Mouse (Mus musculus) neural tube, embryonic 15.5 days (tissue): ENCODE measurements around the gene Kif1c. TPM values are rescaled to one million over a fixed set of nuclear protein-coding genes. Genes with fewer than 3 reads are reported as not detected.

Experiments used
- ATAC-seq: fragments of 200-750 bp; cut with Nextera tagmentation; 2 replicates; pipeline ENCODE4 v1.8.0; 2017; ENCODE audit warnings: mild to moderate bottlenecking, moderate TSS enrichment, moderate library complexity; ENCODE audit not compliant: low FRiP score
- H3K27ac ChIP-seq: fragments of 300-500 bp; sonication (generic); replicated peaks from 2 replicates; pipeline ENCODE4 v1.5.1; 2015; ENCODE audit warnings: mild to moderate bottlenecking, inconsistent platforms
- H3K27me3 ChIP-seq: fragments of 300-500 bp; sonication (generic); replicated peaks from 2 replicates; pipeline ENCODE4 v1.6.1; 2015; ENCODE audit warnings: inconsistent platforms
- H3K36me3 ChIP-seq: fragments of 300-500 bp; sonication (generic); 2 replicates; pipeline ENCODE4 v1.6.1; 2015; ENCODE audit warnings: inconsistent platforms
- H3K4me1 ChIP-seq: fragments of 300-500 bp; sonication (generic); 2 replicates; pipeline ENCODE4 v1.6.1; 2015; ENCODE audit warnings: inconsistent platforms
- H3K4me2 ChIP-seq: fragments of 300-500 bp; sonication (generic); 2 replicates; pipeline ENCODE4 v1.6.1; 2015; ENCODE audit warnings: inconsistent platforms, mild to moderate bottlenecking, moderate library complexity
- H3K4me3 ChIP-seq: fragments of 300-500 bp; sonication (generic); replicated peaks from 2 replicates; pipeline ENCODE4 v1.5.1; 2015; ENCODE audit warnings: mild to moderate bottlenecking, inconsistent platforms
- H3K9ac ChIP-seq: fragments of 300-500 bp; sonication (generic); replicated peaks from 2 replicates; pipeline ENCODE4 v1.6.1; 2015; ENCODE audit warnings: mild to moderate bottlenecking, inconsistent platforms
- H3K9me3 ChIP-seq: fragments of 300-500 bp; sonication (generic); replicated peaks from 2 replicates; pipeline ENCODE4 v1.6.1; 2016; ENCODE audit warnings: inconsistent platforms
- WGBS: fragments of 180-500 bp; shearing (Covaris S2); methylation state at CpG from one replicate; pipeline ENCODE4 v1.1.7; 2015; ENCODE audit warnings: mixed read lengths; 5-methylcytosine and 5-hydroxymethylcytosine counted together
- polyA plus RNA-seq: library from polyadenylated mRNA; unstranded; fragments of >200 nt; fragmentation: Nextera tagmentation; extraction: Ambion mirVana; gene quantifications from 2 replicates; pipeline ENCODE4 v1.2.1, GENCODE M21; 2015

The Kif1c gene
- polyA plus RNA-seq, 1 experiment from 2014 or later = 1.6 TPM

DNA sequence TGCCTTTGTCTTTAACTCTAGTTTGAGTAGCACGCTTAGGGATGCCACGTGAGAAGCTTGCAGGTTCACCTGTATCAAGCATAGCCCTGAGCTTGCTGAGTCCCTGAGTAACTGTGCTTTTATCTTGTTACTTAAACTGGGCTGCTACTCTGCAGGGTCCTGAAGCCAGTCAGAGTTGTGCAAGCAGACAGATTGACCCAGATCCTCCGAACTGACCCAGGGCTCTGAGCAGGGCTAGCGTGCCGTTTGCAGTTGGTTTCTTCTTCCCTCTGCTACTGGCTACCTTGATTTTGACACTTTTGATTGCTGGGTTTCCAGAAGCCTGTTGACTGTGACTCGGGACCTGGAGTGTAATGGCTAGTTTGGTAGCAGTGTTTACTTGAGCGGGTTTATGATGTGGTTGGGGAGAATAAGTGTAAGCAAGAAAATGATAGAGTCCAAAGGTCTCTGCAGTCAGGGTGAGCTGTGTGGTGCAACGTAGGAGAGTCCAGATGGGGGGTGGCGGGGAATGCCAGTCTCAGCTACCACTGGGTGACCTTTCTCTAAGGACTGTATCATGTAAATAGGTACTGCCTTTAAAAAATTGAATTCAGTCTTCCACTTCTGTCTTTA lies 30.2 kb downstream of the Kif1c start:
- 80% methylated on average over 9 of the region's 9 CpGs for WGBS
- ATAC-seq = no peak
- H3K9ac ChIP-seq = no peak overlapping the region
- peaks cover 37% of the 10 kb centered on the region for H3K36me3 ChIP-seq
- peak overlapping the region; percentile 61 for H3K27ac ChIP-seq
- no peaks in the 10 kb centered on the region for H3K9me3 ChIP-seq
- no peak overlapping the region for H3K4me2 ChIP-seq
- no peaks in the 10 kb centered on the region; the same call in 1 of the 2 replicates for H3K4me1 ChIP-seq
- H3K4me3 ChIP-seq = no peak overlapping the region
- H3K27me3 ChIP-seq = no peaks in the 10 kb centered on the region

DNA sequence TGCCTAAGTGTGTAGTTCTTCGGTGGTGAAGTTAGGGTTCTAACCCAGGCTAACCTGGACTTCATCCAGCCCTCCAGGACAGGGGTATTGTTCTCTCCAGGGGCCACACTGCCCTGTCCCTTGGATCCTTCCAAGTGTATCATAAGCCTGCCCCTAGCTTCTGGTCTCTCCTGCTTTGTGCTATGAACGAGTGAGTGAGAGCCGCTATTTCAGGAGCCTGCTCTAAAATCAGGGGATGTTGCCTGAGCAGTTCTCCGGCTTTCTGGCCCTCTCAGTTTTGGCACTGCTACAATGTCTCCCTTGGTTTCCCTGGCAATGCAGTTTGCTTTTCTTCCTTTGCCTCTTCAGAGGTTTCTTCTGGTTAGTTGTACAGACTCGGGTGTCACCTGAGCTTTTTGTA lies 30.8 kb downstream of the Kif1c start:
- 58% methylated on average over 5 of the region's 5 CpGs for WGBS
- Histone ChIP-seq H3K4me2 (no peak overlapping the region), H3K36me3 (peaks cover 30% of the 10 kb centered on the region), H3K9ac (no peak overlapping the region), H3K4me1 (no peaks in the 10 kb centered on the region; the same call in 1 of the 2 replicates), H3K27me3 (no peaks in the 10 kb centered on the region), H3K9me3 (no peaks in the 10 kb centered on the region), H3K4me3 (no peak overlapping the region), H3K27ac (peak overlapping the region; percentile 61)
- no peak for ATAC-seq

DNA sequence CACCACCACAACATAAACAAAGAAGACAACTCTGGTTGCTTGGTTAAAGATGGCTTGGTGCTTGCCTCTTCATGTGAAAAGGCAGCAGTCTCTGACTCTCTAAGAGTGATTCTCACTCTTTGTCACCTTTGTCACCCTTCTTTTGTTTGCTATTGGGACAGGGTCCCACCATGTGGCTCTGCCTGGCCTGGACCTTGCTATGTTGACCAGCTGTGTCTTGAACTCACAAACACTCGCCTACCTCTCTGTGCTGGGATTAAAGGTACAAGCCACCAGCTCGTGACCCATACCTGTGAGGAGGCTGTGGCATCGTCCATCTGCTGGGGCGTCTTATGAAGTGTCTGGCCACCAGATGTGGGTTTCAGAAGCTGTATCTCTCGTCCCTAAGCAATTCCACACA lies 32.9 kb downstream of the Kif1c start:
- 79% methylated on average over 5 of the region's 5 CpGs for WGBS
- Histone ChIP-seq H3K4me1 (no peaks in the 10 kb centered on the region; the same call in 1 of the 2 replicates), H3K27ac (no peak overlapping the region), H3K4me2 (no peak overlapping the region), H3K9ac (no peak overlapping the region), H3K9me3 (no peaks in the 10 kb centered on the region), H3K27me3 (no peaks in the 10 kb centered on the region), H3K36me3 (peaks cover 9% of the 10 kb centered on the region), H3K4me3 (no peak overlapping the region)
- ATAC-seq = no peak

DNA sequence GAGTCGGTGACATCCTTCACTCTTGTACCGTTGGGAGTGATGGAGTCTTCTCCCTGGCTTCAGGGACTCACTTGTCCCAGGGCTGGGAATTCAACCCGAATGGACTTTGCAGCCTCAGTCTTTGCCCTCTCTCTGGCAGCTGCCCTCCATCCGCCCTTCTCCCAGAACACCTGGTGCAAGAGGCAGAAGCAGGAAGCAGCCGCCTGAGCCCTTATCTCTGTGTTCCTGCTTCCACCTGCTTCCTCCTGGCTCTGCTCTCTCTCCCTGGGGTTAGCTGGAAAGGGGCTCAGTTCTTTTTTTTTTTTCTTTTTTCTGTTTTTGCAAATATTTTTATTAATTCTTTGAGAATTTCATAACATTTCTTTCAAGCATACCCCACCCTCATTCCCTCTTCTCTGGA lies 37.4 kb downstream of the Kif1c start:
- no peak overlapping the region for H3K4me2 ChIP-seq
- 78% methylated on average over 5 of the region's 5 CpGs for WGBS
- no peaks in the 10 kb centered on the region for H3K9me3 ChIP-seq
- H3K4me3 ChIP-seq = no peak overlapping the region
- no peak overlapping the region for H3K9ac ChIP-seq
- no peaks in the 10 kb centered on the region for H3K27me3 ChIP-seq
- H3K36me3 ChIP-seq = no peaks in the 10 kb centered on the region
- H3K27ac ChIP-seq = no peak overlapping the region
- ATAC-seq = no peak
- H3K4me1 ChIP-seq = no peaks in the 10 kb centered on the region

DNA sequence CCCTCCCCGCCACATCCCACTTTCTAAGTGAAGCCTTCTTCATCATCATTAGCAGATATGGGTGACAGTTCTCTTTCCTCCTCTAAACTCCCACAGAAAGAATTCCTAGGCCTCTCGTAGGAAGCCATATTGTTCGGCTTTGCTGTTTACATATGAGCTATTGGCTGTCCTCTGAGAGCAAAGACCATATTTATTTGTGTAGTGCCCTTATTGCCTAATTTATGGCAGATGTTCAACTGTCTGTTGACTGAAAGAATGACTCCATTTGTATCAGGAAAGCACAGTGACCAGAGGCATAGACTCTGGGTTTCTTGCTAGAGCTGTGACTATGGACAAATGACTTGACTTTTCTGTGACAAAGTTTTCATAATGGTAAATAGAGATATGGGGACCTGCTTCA lies 41.3 kb downstream of the Kif1c start:
- WGBS = 92% methylated on average over 3 of the region's 3 CpGs
- no peaks in the 10 kb centered on the region for H3K9me3 ChIP-seq

DNA sequence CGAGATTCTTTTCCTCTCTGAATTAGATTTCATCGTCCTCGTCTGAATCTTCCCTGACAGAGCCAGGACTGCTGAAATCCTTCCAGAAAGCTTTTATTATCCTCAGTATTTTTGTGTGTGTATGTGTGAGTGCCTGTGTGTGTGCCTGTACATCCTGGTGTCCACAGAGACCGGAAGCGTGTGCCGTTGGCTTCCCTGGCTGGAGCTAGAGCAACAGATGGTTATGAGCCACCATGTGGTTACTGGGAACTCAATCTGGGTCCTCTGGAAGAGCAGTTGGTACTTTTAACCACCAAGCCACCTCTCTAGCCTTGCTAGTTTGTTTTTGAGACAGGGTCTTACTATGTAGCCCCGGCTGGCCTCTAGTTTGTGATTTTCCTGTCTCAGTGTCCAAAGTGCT lies 41.8 kb downstream of the Kif1c start:
- Histone ChIP-seq H3K9ac (no peak overlapping the region), H3K27ac (no peak overlapping the region), H3K4me1 (no peaks in the 10 kb centered on the region), H3K36me3 (no peaks in the 10 kb centered on the region), H3K4me3 (no peak overlapping the region), H3K4me2 (no peak overlapping the region), H3K9me3 (no peaks in the 10 kb centered on the region), H3K27me3 (no peaks in the 10 kb centered on the region)
- no peak for ATAC-seq
- WGBS = 90% methylated on average over 7 of the region's 7 CpGs

More for the DNA sequence above, 41.3 kb downstream of the Kif1c start:
- no peaks in the 10 kb centered on the region for H3K27me3 ChIP-seq
- no peak for ATAC-seq
- H3K27ac ChIP-seq = no peak overlapping the region
- no peak overlapping the region for H3K4me3 ChIP-seq
- H3K4me2 ChIP-seq = no peak overlapping the region
- no peak overlapping the region for H3K9ac ChIP-seq
- H3K36me3 ChIP-seq = no peaks in the 10 kb centered on the region
- H3K4me1 ChIP-seq = no peaks in the 10 kb centered on the region

DNA sequence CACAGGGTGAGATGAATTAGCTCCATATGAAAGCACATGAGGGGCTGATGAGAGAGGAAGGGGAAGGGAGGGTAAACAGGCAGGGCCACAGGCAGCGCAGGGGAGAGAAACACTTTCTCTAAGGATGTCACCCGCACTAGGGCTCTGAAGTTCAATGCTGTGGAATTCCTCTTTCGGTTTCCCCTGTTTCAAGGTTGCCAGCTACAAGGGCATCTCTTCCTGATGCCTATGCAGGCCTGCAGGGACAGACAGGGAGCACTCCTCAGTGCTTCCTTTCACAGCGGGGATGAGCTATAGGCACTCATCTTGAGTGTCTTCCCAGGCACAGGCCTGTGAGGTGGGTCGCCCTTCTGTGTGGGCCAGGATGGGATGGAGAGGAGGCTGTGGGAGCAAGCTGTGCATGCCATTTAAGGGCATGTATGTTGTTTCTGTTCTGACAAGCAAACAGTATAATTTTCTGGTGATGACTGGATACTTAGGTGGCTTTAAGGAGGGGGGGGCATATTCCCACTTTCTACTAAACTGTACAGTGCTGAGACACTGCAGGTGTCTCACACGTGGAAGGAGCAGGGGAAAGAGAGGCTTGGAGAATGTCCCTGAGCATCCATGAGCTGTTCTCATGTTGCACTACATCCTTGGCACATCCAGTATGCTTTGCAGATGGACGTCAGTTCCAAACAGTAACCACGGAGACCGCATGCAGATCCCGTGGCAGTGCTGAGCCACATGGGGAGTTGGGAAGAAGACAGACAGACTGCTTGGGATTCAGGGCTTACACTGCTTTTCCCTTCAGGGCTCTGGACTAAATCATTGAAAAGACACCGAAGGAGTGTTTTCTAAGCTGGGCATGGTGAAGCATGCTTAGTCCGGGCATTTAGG lies 42.5 kb downstream of the Kif1c start:
- H3K9ac ChIP-seq = no peak overlapping the region
- H3K4me3 ChIP-seq = no peak overlapping the region
- H3K9me3 ChIP-seq = no peaks in the 10 kb centered on the region
- H3K27me3 ChIP-seq = no peaks in the 10 kb centered on the region
- H3K4me2 ChIP-seq = no peak overlapping the region
- H3K4me1 ChIP-seq = no peaks in the 10 kb centered on the region
- ATAC-seq = no peak
- no peaks in the 10 kb centered on the region for H3K36me3 ChIP-seq
- no peak overlapping the region for H3K27ac ChIP-seq
- 74% methylated on average over 12 of the region's 12 CpGs for WGBS

DNA sequence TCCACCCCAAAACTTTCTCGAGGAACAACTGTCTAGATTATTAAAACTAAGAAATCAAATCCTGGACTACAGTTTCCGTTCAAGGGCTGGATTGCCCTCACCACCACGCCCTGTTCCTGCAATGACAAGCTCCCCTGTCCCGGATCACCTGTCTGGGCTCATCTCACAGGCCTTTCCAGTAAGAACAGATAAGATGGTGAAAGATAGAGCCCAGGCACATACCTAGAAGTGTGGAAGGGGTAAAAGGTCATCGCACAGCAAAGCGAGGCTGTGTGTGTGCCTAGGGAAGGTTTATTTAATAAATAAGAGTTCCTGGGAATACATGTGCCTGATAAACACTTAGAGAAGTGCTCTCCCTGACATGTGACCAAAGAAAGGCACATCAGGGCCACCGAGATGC lies 45.3 kb downstream of the Kif1c start:
- Histone ChIP-seq H3K4me3 (no peak overlapping the region), H3K9me3 (no peaks in the 10 kb centered on the region), H3K4me2 (no peak overlapping the region), H3K27me3 (no peaks in the 10 kb centered on the region), H3K36me3 (no peaks in the 10 kb centered on the region), H3K9ac (no peak overlapping the region), H3K4me1 (no peaks in the 10 kb centered on the region), H3K27ac (no peak overlapping the region)
- 88% methylated on average over 7 of the region's 7 CpGs for WGBS
- ATAC-seq = no peak

DNA sequence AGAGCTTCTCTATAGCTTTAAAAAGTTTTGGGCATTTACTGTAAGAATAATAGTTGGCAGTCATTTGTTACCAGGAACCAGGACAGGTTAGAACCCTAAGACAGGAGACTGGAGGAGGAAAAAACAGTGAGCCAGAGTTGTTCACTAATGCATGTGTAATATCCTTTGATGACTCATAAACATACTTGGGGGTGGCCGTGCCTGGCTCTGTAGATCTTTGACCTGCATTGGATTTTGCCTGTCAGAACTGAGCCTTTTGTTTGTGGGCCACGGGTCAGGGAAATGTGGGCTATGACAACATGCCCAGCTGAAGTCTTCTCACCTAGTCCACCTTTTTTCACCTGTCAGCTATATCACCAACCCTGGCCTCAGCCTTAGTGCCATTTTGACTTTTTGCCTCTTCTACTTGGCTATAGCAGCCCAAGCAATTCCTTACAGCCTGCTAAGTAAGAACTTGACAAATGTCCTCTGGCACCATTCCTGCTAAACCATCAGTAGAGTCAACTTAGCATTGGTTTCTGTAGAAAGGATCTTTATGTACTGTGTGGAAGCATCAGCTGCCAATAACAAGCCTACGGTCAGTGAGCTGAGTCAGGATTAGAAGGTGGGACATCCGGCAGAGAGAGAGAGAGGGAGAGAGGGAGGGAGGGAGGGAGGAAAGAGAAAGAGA lies 47.7 kb downstream of the Kif1c start:
- WGBS = 85% methylated on average over 4 of the region's 4 CpGs
- Histone ChIP-seq H3K4me1 (no peaks in the 10 kb centered on the region), H3K4me3 (no peak overlapping the region), H3K9me3 (no peaks in the 10 kb centered on the region), H3K9ac (no peak overlapping the region), H3K36me3 (no peaks in the 10 kb centered on the region), H3K27me3 (no peaks in the 10 kb centered on the region), H3K4me2 (no peak overlapping the region), H3K27ac (no peak overlapping the region)
- no peak for ATAC-seq

DNA sequence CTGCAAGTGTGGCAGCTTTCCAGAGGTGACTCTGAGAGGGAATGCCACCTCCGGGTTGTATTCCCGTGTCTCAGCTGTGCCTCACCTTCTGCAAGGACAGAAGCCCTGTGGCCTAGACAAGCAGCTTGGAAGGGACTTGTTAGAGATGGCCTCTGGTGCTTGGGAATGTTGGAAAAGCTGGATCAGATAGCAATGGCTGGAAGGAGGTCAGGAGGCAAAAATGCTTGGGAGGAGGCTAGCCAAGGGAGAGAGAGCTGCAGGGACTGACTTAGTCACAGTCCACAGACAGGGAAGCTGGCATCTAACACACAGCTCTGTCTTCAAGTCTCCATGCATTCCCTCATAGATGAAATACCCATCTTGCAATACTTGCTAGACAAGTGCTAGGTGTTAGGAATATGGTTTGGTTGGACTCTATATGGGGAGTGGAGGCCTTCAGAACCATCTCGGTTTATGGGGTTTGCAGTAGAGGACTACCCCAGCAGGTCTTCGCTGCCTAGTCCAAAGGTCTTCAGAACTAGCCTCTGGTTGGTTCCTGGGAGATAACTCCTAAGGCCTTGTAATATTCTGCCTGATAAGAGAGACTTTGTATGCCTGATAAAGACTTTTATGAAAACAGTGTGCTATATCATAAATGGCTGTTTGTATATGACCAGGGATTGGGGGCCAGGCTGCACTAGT lies 52.1 kb downstream of the Kif1c start:
- no peak for ATAC-seq
- Histone ChIP-seq H3K27me3 (no peaks in the 10 kb centered on the region), H3K36me3 (no peaks in the 10 kb centered on the region), H3K4me3 (no peak overlapping the region), H3K4me1 (no peaks in the 10 kb centered on the region), H3K4me2 (no peak overlapping the region), H3K27ac (no peak overlapping the region), H3K9ac (no peak overlapping the region), H3K9me3 (no peaks in the 10 kb centered on the region)
- WGBS = 85% methylated on average over 4 of the region's 4 CpGs

DNA sequence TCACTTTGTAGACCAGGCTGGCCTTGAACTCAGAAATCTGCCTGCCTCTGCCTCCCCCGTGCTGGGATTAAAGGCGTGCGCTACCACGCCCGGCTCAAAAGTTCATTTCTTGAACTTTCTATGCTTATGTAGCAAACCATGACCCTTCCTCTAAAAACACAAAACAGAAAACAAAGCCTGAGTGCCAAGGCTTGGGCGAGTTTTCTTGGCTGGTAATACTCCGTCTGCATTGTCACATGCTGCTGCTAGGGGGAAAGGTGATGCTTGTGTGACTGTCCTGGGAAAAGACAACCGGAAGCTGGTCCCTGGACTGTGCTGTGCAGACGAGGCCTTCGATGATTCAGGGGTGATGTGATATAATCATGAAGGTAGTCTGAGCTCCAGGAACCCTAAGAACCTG lies 52.8 kb downstream of the Kif1c start:
- no peaks in the 10 kb centered on the region for H3K36me3 ChIP-seq
- WGBS = 94% methylated on average over 10 of the region's 10 CpGs
- H3K4me1 ChIP-seq = no peaks in the 10 kb centered on the region
- no peak overlapping the region for H3K4me3 ChIP-seq
- no peak overlapping the region for H3K9ac ChIP-seq
- H3K27me3 ChIP-seq = no peaks in the 10 kb centered on the region
- H3K9me3 ChIP-seq = no peaks in the 10 kb centered on the region
- ATAC-seq = no peak
- no peak overlapping the region for H3K4me2 ChIP-seq
- no peak overlapping the region for H3K27ac ChIP-seq
